In the genomic region with DNA sequence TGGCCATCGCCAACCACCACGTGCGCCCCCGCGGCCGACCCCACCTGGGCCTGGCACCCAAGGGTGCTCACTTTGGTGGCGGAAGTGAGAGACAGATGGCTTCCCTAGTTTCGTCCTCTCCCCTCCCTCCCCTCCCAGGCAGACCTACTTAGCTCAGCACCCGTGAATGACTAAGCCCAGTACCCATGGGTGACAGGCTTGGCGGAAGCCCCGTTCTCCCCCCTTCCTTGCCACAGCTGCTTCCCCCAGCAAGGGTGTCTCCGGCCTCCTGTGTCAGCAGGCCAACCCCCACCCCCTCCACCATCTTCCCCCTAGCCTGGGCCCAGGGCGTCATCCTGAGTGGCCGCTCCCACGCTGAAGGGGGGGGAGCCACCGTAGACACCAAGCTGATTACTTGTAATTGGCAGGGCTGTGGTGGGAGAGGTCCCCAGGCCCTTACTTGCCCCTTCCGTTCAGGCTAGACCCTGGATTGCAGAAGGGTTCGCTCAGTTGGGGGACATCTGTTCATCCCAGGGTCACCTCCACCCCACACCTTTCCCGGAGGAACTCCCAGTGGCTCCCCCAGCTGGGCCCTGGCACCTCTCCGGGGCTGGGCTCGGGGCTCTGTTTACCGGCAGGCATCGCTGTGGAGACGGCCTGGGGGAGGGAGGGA, we compare ENCODE assay signal across 7 mouse cellular contexts. TPM values are rescaled to one million over a fixed set of nuclear protein-coding genes. Genes with fewer than 3 reads are reported as not detected.
A peak's percentile ranks its signal among the peaks of the same experiment; 100 is the strongest.
DNase-seq lines count a peak whose midpoint lies in the region; ATAC-seq and TF ChIP-seq lines count a peak whose summit lies in the region.

No protein-coding gene starts in this region.

- TF ChIP-seq POLR2A in testis, adult 2 months (IDR thresholded peaks at IDR 0.05; ENCODE audit: control insufficient read depth, low read depth, low read length) = no peak

- peak overlapping the region; percentile 72 for H3K9ac ChIP-seq in heart, embryonic 11.5 days (ENCODE audit: low read depth, low read length)

- DNase-seq in 3134 (ENCODE audit: extremely low read depth, insufficient read length, low spot score) = peak; percentile 80
- peak; percentile 85 for DNase-seq in 416B (ENCODE audit: low read depth)
- peak; percentile 60 for DNase-seq in cerebellum, adult 8-10 months
- peak; percentile 68 for DNase-seq in kidney, postnatal 10 days

- peak overlapping the region; percentile 80 for H3K4me2 ChIP-seq in heart, embryonic 11.5 days

- WGBS in heart, embryonic 11.5 days (ENCODE audit: insufficient replicate concordance) = 1% methylated on average over 22 of the region's 24 CpGs

- peaks cover 15% of the 10 kb centered on the region for H3K27me3 ChIP-seq in heart, embryonic 11.5 days (ENCODE audit: control insufficient read depth, insufficient read depth, low read length)
- no peaks in the 10 kb centered on the region for H3K27me3 ChIP-seq in megakaryocyte, embryonic 14.5 days (replicated peaks)
- no peaks in the 10 kb centered on the region for H3K27me3 ChIP-seq in testis, adult 2 months (ENCODE audit: control insufficient read depth, insufficient read depth, low read length)

- no peaks in the 10 kb centered on the region for H3K9me3 ChIP-seq in heart, embryonic 11.5 days (replicated peaks; ENCODE audit: control insufficient read depth, low read length)
- H3K9me3 ChIP-seq in megakaryocyte, embryonic 14.5 days = no peaks in the 10 kb centered on the region

- no peaks in the 10 kb centered on the region for H3K36me3 ChIP-seq in heart, embryonic 11.5 days (ENCODE audit: control insufficient read depth, insufficient read depth, low read length)
- peaks cover 42% of the 10 kb centered on the region for H3K36me3 ChIP-seq in megakaryocyte, embryonic 14.5 days (replicated peaks; ENCODE audit: low read length)
- H3K36me3 ChIP-seq in testis, adult 2 months (ENCODE audit: control insufficient read depth, insufficient read depth, low read length) = no peaks in the 10 kb centered on the region

- TF ChIP-seq CTCF in testis, adult 2 months (IDR thresholded peaks at IDR 0.05; ENCODE audit: control insufficient read depth, insufficient read depth, insufficient replicate concordance, low read depth, low read length) = no peak

- ATAC-seq in heart, embryonic 11.5 days (replicated peaks; ENCODE audit: insufficient number of reproducible peaks, low FRiP score, low TSS enrichment) = no peak

- H3K27ac ChIP-seq in heart, embryonic 11.5 days (ENCODE audit: low read depth, low read length) = peak overlapping the region; percentile 83
- peak overlapping the region; percentile 89 for H3K27ac ChIP-seq in testis, adult 2 months (ENCODE audit: control insufficient read depth, insufficient read depth, low read depth, low read length)

- H3K4me1 ChIP-seq in heart, embryonic 11.5 days (ENCODE audit: control insufficient read depth, insufficient read depth, low read length) = peaks cover 44% of the 10 kb centered on the region
- peaks cover 68% of the 10 kb centered on the region for H3K4me1 ChIP-seq in megakaryocyte, embryonic 14.5 days
- peaks cover 38% of the 10 kb centered on the region for H3K4me1 ChIP-seq in testis, adult 2 months (ENCODE audit: control insufficient read depth, insufficient read depth, low read length)

- peak overlapping the region; percentile 68 for H3K4me3 ChIP-seq in heart, embryonic 11.5 days (ENCODE audit: low read depth, low read length)
- H3K4me3 ChIP-seq in megakaryocyte, embryonic 14.5 days (replicated peaks) = peak overlapping the region; percentile 98
- peak overlapping the region; percentile 94 for H3K4me3 ChIP-seq in testis, adult 2 months (ENCODE audit: control insufficient read depth, low read depth, low read length)

RNA-seq across cellular contexts. Expression of gene Zbtb7a, which starts 3.2 kb away (rescaled TPM):
- polyA plus RNA-seq in heart, embryonic 11.5 days (2014; fragmentation: Nextera tagmentation; extraction: Ambion mirVana) = 10.6 and 10.8 TPM in 2 replicates
- polyA plus RNA-seq in megakaryocyte, embryonic 14.5 days (2012; ENCODE audit: insufficient read depth, low replicate concordance) = 100.0 and 136 TPM in 2 replicates
- polyA plus RNA-seq in testis, adult 2 months (2012; rRNA removed) = 5.6 and 6.0 TPM in 2 replicates

RNA-seq across cellular contexts. Expression of gene Pias4, which starts 29.5 kb away (rescaled TPM):
- polyA plus RNA-seq in heart, embryonic 11.5 days (2014; fragmentation: Nextera tagmentation; extraction: Ambion mirVana) = 39.4 and 39.7 TPM in 2 replicates
- polyA plus RNA-seq in megakaryocyte, embryonic 14.5 days (2012; ENCODE audit: insufficient read depth, low replicate concordance) = 95.2 and 184 TPM in 2 replicates
- polyA plus RNA-seq in testis, adult 2 months (2012; rRNA removed) = 164 and 184 TPM in 2 replicates

RNA-seq across cellular contexts. Expression of gene Map2k2, which starts 32.5 kb away (rescaled TPM):
- 153 and 154 TPM in 2 replicates for polyA plus RNA-seq in heart, embryonic 11.5 days (2014; fragmentation: Nextera tagmentation; extraction: Ambion mirVana)
- 407 and 1,114 TPM in 2 replicates for polyA plus RNA-seq in megakaryocyte, embryonic 14.5 days (2012; ENCODE audit: insufficient read depth, low replicate concordance)
- 147 and 192 TPM in 2 replicates for polyA plus RNA-seq in testis, adult 2 months (2012; rRNA removed)

RNA-seq across cellular contexts. Expression of gene Eef2, which starts 38.2 kb away (rescaled TPM):
- 313 and 338 TPM in 2 replicates for polyA plus RNA-seq in heart, embryonic 11.5 days (2014; fragmentation: Nextera tagmentation; extraction: Ambion mirVana)
- polyA plus RNA-seq in megakaryocyte, embryonic 14.5 days (2012; ENCODE audit: insufficient read depth, low replicate concordance) = 439 and 1,295 TPM in 2 replicates
- polyA plus RNA-seq in testis, adult 2 months (2012; rRNA removed) = 1,507 and 1,673 TPM in 2 replicates

RNA-seq across cellular contexts. Expression of gene Creb3l3, which starts 39.6 kb away (rescaled TPM):
- polyA plus RNA-seq in heart, embryonic 11.5 days (2014; fragmentation: Nextera tagmentation; extraction: Ambion mirVana) = 0.37 and 1.0 TPM in 2 replicates
- polyA plus RNA-seq in megakaryocyte, embryonic 14.5 days (2012; ENCODE audit: insufficient read depth, low replicate concordance) = not detected in 2 replicates
- polyA plus RNA-seq in testis, adult 2 months (2012; rRNA removed) = 0.40 and 0.70 TPM in 2 replicates
